Mouse (Mus musculus) brain, embryonic 14.5 days (tissue): ENCODE measurements at regions not wholly inside any gene's neighbourhood (a gene's known extent, or its start where the extent isn't known, plus 50 kb on each side); places are given as distances from the start of the nearest gene placed in this dataset.
A peak's percentile ranks its signal among the peaks of the same experiment; 100 is the strongest.

Experiments
- DNase-seq: peaks from one replicate; pipeline ENCODE4 v3.0.0-alpha.2; 2011; ENCODE audit warnings: low read depth
- CTCF ChIP-seq: fragments of 200-500 bp; IDR thresholded peaks from 2 replicates; pipeline ENCODE4 v1.5.1; 2012; ENCODE audit warnings: inconsistent platforms, mild to moderate bottlenecking, moderate library complexity, borderline replicate concordance; ENCODE audit not compliant: insufficient read depth, insufficient read length; ENCODE audit errors: extremely low read depth
- POLR2A ChIP-seq: fragments of 200-500 bp; IDR thresholded peaks from 2 replicates; pipeline ENCODE4 v1.6.1; 2012; ENCODE audit warnings: mild to moderate bottlenecking, inconsistent platforms, borderline replicate concordance; ENCODE audit not compliant: poor library complexity, insufficient read depth, insufficient read length, severe bottlenecking; ENCODE audit errors: extremely low read depth

DNA sequence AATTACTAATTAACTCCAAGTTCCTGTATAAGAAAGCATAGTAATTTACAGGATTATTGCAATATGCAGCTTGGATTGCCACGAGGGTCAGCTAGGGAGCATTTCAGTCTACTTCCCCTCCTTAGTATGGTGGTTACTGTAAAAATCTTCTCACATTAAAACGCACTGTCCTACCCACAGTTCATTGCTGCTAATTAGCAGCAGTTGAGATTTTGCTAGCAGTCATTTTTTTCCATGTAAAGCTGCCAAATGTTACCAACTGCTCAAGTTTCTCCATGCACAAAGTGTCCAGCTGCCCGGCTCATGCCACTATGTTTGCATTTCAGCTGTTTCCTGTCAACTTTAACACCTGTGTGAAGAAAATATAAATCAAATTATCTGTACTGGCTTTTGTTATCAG lies 759.7 kb downstream of the Nr4a2 start:
- TF ChIP-seq POLR2A (no peak), CTCF (no peak)
- peak; percentile 73 for DNase-seq
